Mouse (Mus musculus): Measurements from ENCODE around the gene 1810037I17Rik. TPM values are rescaled to one million over a fixed set of nuclear protein-coding genes. Genes with fewer than 3 reads are reported as not detected.

Gene 1810037I17Rik
- 10 to 100 TPM; 52.6 to 57.9 TPM for total RNA-seq (2021)
- long read RNA-seq, experiment 1, transcript 1810037I17Rik-201 (2 exons, 1,160 nt), result major isoform, 36 of 36 reads
- long read RNA-seq, experiment 1, partial matches to known transcripts, result 0 of 36 reads
- long read RNA-seq, experiment 1, other reads (novel, unspliced or antisense), result 0 of 36 reads
- long read RNA-seq, experiment 2, transcript 1810037I17Rik-201 (2 exons, 1,160 nt), result major isoform, 38 of 39 reads
- long read RNA-seq, experiment 2, partial matches to known transcripts, result 0 of 39 reads
- long read RNA-seq, experiment 2, other reads (novel, unspliced or antisense), result 1 of 39 reads

GRCm38 (mm10) chr3:122924009-122924914 lies at the start of gene 1810037I17Rik:
1810037I17Rik (plus strand) TSS chr3:122924203.
- intact Hi-C loops (cut with DNase I), result no loop called here

GRCm38 (mm10) chr3:122876870-122877269 lies 47.1 kb upstream of the 1810037I17Rik start:
- intact Hi-C loops (cut with DNase I), result no loop called here
- no peak for DNase-seq (ENCODE audit: low spot score in 2 of 2)

More at GRCm38 (mm10) chr3:122924009-122924914, at the start of gene 1810037I17Rik:
- DNase-seq (ENCODE audit: low spot score in 2 of 2), result peak; percentile 96

DNA sequence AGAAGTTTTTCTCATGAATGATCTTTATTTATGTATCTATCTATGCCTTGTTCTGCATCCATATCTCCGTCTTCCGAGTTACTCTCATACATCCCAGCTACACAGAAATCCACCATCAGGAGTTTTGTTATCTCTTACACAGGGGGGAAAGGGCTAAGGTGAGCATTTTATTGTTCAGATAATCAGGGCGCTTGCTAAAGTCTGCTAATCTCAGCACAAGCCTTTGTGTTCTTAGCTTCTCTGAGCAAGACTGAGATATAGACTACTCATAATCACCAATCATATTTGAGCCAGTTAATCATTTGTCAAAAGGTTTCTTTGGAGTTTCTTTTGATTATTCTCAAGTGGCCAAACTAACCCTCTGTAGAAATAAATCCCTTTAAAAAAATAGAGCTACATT lies 46.5 kb upstream of the 1810037I17Rik start:
- intact Hi-C loops (cut with DNase I), result no loop called here

DNA sequence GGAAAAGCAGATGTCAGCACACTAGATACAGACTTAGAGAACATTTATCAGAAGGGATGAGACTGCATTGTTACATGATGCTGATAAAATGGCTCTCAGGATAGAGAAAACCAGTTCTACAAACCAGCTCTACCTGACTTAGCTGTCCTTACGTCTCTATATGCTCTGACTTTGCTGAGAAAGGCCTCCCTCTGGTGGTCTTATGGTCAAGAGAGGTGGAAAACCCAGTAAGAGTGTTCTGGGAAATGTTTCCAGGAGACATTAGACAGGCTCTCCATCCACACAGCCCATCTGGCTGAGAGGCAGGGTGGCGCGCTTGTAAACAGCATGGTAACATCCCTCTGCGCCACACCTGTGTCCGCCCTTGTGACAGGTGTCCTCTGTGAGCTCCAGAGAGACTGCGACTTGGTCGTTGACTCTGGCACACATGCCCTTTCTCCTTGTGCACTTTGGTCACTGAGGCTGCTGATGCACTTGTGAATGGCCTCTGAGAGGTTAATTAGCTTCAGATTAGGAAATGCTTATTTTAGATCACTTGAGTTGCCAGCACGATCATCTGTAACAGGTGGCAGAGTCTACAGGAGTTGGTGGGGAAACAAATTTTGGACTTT lies 45.2 kb upstream of the 1810037I17Rik start:
- no peak for DNase-seq (ENCODE audit: low spot score in 2 of 2)
- intact Hi-C loops (cut with DNase I), result no loop called here

More for the DNA sequence above, 46.5 kb upstream of the 1810037I17Rik start:
- no peak for DNase-seq (ENCODE audit: low spot score in 2 of 2)

DNA sequence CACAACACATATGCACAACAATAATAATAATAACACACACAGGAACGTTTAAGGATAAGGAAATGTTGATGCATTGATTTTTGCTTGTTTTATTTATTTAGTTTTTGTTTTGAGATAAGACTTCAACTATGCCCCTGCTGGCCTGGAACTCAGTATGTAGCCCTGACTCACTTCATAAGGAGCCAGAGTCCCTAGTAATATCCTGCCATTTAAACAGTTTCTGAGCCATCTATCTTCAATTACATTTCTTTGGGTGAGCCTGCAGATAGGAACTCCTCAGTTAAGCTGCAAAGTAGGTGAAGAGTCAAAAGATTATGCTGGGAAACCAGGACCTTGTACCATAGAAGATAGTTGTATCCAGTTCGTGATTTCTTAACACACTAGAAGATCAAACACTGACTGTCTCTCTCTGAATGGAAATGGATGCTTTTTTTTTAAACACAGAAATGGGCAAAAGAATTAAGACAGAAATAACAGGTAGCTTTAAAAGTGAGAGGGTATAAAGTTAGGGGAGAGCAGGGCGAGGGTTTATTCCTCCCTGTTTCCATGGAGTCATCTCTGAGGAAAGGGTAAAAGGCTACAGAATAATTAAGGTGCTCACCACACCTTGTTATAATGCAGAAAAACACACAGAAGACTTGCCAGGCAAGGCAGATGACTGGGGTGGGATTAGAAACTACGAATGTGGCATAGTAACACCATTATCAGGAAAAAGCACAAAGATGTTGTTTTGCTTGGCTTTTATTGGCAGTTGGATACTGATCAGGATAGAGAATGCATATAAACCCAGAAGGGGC lies 36.3 kb upstream of the 1810037I17Rik start:
- no peak for DNase-seq (ENCODE audit: low spot score in 2 of 2)
- intact Hi-C loops (cut with DNase I), result no loop called here

DNA sequence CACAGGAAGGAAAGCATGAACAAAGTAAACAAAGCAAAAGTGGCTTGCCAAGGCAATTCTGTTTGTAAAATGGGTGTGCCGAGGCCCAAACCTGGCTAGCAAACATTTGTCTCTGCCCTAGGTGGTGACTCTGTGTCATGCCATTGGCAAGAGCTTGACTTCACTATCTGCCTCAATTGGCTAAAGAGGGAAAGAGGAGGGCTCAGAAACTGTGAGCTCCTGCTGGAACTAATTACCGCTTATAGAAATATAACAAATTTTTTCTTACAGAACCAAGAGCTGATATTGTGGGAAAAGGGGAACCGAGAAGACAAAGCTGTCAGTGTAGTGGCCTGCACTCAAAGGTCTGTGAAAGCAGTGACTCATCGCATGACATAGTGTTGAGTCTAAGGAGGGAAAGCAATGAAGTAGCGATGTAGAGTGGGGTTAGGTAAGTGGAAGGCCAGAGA lies 35.6 kb upstream of the 1810037I17Rik start:
- intact Hi-C loops (cut with DNase I), result no loop called here
- DNase-seq (ENCODE audit: low spot score in 2 of 2), result no peak

DNA sequence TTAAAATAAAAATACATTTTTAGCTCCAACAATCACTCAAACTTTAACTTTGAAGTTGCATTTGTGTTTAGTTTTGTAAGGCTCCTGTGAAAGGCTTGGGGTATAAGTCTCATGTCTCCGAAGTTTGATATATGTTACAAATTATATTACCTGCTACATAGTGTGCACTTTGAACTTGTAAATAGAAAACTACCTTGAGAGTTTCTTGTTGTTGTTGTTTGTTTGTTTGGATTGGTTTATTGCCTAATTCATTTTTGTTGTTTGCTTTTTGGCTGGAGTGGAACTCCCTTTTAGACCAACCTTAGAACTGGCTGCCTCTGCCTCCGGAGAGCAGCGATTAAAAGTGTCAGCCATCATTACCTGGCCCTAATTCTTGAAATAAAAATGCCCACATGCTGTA lies 29.2 kb upstream of the 1810037I17Rik start, which contains the start of gene Fabp2:
TSS of gene Fabp2 (plus strand) at position 301 of the 400 bp plus-strand sequence.
- DNase-seq (ENCODE audit: low spot score in 2 of 2), result no peak
- intact Hi-C loops (cut with DNase I), result no loop called here

GRCm38 (mm10) chr3:122895189-122895731 lies 28.7 kb upstream of the 1810037I17Rik start:
- DNase-seq (ENCODE audit: low spot score in 2 of 2), result no peak
- intact Hi-C loops (cut with DNase I), result no loop called here

DNA sequence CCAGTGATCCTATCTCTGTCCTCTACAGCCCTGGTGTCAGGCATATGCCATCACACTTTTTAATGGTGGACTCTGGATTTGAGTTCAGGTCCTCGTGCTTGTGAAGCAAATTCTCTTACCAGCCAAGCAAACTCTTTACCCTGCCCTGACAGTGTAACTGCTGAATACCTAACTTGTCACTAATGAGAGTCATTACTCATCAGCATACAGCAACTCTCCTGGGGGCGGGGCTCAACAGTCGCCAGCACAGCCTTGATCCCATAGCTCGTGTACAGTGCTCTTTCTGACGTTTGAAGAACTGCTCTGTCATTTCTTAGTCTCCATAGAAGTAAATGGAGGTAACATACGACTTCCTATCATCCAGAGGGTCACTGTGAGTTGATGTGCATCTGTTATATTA lies 25.7 kb upstream of the 1810037I17Rik start:
- DNase-seq (ENCODE audit: low spot score in 2 of 2), result no peak
- intact Hi-C loops (cut with DNase I), result no loop called here

- intact Hi-C loops (cut with DNase I), result loop anchor here (2.0 to 10.0 kb wide), 3 partner anchors 119 to 257 kb away; no protein-coding TSS in a partner anchor
- DNase-seq (ENCODE audit: low spot score in 2 of 2), result peak; percentile 47 to 69
Observed at GRCm38 (mm10) chr3:122903746-122904433, 20.1 kb upstream of the 1810037I17Rik start.

DNA sequence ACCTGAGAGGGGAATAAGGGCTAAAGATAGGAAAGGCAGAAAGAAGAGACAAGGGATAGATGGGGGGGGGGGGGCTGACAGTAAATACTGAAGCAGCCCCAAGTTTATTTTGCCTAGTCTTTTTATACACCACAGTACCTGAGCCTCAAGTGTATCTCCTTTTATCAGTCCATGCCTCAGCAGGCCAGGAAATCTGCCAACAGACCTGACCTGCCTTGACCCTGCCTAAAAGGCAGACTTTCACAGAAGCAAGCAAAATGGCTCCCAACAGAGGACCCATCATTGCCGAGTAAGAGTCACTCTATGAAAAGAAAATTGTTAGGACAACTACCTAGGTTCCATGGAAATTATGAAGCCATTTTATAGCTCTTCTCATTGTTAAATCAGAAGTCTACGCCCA lies 16.2 kb upstream of the 1810037I17Rik start:
- intact Hi-C loops (cut with DNase I), result loop anchor here (10.0 kb wide), 1 partner anchor 123 kb away; no protein-coding TSS in a partner anchor
- DNase-seq (ENCODE audit: low spot score in 2 of 2), result no peak

- intact Hi-C loops (cut with DNase I), result no loop called here
- DNase-seq (ENCODE audit: low spot score in 2 of 2), result no peak
Observed at GRCm38 (mm10) chr3:122915493-122915892, 8.5 kb upstream of the 1810037I17Rik start.

DNA sequence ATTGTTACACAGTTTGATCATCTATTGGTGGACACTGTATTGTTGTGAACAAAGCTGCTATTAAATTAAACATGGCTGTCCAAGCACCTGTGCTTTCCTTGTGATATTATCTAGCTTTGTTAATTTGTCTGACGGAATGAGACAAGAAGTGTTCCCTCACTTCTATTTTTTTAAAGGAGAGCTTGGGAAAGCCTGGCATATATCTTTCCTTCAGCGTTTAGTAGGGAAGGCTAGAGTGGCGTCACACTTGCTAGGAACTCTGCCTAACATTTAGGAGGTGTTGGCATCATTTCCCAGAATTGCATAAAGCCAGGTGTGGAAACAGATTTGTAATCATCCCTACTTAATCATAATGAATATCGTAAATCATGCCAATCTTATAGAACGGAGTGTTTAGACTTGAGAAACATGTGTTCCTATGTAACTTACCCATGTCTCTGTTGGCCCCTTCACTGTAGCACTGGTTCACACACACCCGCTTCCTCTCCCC lies 7.8 kb upstream of the 1810037I17Rik start:
- no peak for DNase-seq (ENCODE audit: low spot score in 2 of 2)

GRCm38 (mm10) chr3:122918672-122919071 lies 5.3 kb upstream of the 1810037I17Rik start:
- intact Hi-C loops (cut with DNase I), result no loop called here
- DNase-seq (ENCODE audit: low spot score in 2 of 2), result no peak

More for the DNA sequence above, 7.8 kb upstream of the 1810037I17Rik start:
- intact Hi-C loops (cut with DNase I), result no loop called here

- intact Hi-C loops (cut with DNase I), result no loop called here
- DNase-seq (ENCODE audit: low spot score in 2 of 2), result no peak
Observed at GRCm38 (mm10) chr3:122919260-122919659, 4.7 kb upstream of the 1810037I17Rik start, which contains the start of gene Gm10959. Gm10959 (minus strand) TSS chr3:122919360.

DNA sequence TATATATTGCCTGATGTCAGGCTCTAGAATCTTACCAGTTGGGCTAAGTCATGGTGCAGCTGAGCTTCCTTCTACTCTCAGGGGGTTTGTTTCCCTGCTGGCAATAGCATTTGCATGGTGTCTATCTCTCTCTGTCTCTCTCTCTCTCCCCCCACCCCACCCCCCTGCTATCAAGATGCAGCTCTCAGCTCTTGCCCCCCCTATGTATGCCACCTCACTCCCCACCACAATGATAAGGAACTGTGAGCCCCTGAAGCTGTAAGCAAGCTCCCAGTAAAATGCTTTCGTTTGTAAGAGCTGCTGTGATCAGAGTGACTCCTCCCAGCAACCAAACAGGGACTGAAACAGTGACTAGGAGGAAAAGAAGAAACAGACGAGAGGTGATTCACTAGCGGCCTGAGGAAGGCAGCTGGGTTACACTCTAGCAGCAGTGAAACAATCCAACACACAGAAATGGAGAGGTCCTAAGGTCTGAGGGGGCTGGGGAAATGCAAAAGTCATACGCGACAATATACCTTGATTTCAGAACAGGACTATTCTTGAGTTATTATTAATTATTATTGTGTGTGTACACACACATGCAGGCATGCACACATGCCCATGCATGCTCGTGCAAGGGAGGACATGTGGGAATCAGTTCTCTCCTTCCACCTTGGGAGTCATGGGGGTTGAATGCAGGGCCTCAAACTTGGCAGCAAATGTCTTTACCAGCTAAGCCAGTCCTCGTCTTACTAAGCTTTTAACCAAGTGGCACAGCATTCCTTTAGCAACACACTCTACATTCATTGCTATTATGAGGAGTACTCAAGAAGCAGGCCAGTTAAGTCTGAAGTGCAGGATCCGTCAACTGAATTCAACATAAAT lies 3.2 kb upstream of the 1810037I17Rik start:
- DNase-seq (ENCODE audit: low spot score in 2 of 2), result no peak
- intact Hi-C loops (cut with DNase I), result no loop called here
